Mouse (Mus musculus): Measurements from ENCODE around the gene Smg6. TPM values are rescaled to one million over a fixed set of nuclear protein-coding genes. Genes with fewer than 3 reads are reported as not detected.

The Smg6 gene
- polyA plus RNA-seq, 1 experiment from 2014 or later = 10.6 TPM

GRCm38 (mm10) chr11:74896901-74897677 lies 28.5 kb upstream of the Smg6 start, which contains the start of gene Sgsm2:
Gene Sgsm2 (minus strand): TSS chr11:74897060.
- peak within 1 kb of the TSS; percentile 96 for H3K4me2 ChIP-seq (ENCODE audit: low read length)
- peak; percentile 57 for ATAC-seq (ENCODE audit: insufficient number of reproducible peaks, insufficient read depth, low FRiP score, low read depth)

GRCm38 (mm10) chr11:74897678-74898516 lies 27.7 kb upstream of the Smg6 start, which contains the start of gene Tsr1:
Gene Tsr1 (plus strand): TSS chr11:74898071.
- peak; percentile 83 for ATAC-seq (ENCODE audit: insufficient number of reproducible peaks, insufficient read depth, low FRiP score, low read depth)
- Histone ChIP-seq H3K4me1 (ENCODE audit: control insufficient read depth in 2 of 2, insufficient read depth in 2 of 2, low read length in 2 of 2) (peaks cover 0 to 15% of the 10 kb centered on the region in 2 experiments; a peak in 3 of 4 replicates), H3K9ac (ENCODE audit: low read length) (peak within 1 kb of the TSS; percentile 84), H3K4me2 (ENCODE audit: low read length) (peak within 1 kb of the TSS; percentile 96), H3K9me3 (ENCODE audit: control insufficient read depth, low read length) (no peaks in the 10 kb centered on the region), H3K27me3 (ENCODE audit: control insufficient read depth, insufficient read depth, low read length) (no peaks in the 10 kb centered on the region), H3K36me3 (ENCODE audit: control insufficient read depth, insufficient read depth, low read length) (peaks cover 38% of the 10 kb centered on the region), H3K27ac (replicated peaks in 1 of 2; ENCODE audit: control insufficient read depth in 1 of 2, insufficient read depth in 1 of 2, low read depth in 2 of 2, low read length in 2 of 2) (peak within 1 kb of the TSS; percentile 68 to 81), H3K4me3 (ENCODE audit: control insufficient read depth in 1 of 2, insufficient read depth in 1 of 2, low read depth in 1 of 2, low read length in 2 of 2) (peak within 1 kb of the TSS; percentile 88 to 91)
- WGBS = under 1% methylated on average over 54 of the region's 54 CpGs

More at GRCm38 (mm10) chr11:74896901-74897677, 28.5 kb upstream of the Smg6 start, which contains the start of gene Sgsm2:
- Histone ChIP-seq H3K36me3 (ENCODE audit: control insufficient read depth, insufficient read depth, low read length) (peaks cover 30% of the 10 kb centered on the region), H3K27me3 (ENCODE audit: control insufficient read depth, insufficient read depth, low read length) (no peaks in the 10 kb centered on the region), H3K27ac (replicated peaks in 1 of 2; ENCODE audit: control insufficient read depth in 1 of 2, insufficient read depth in 1 of 2, low read depth in 2 of 2, low read length in 2 of 2) (peak within 1 kb of the TSS; percentile 68 to 81), H3K4me1 (ENCODE audit: control insufficient read depth in 2 of 2, insufficient read depth in 2 of 2, low read length in 2 of 2) (peaks cover 0 to 15% of the 10 kb centered on the region in 2 experiments; a peak in 3 of 4 replicates), H3K9ac (ENCODE audit: low read length) (peak within 1 kb of the TSS; percentile 84), H3K4me3 (ENCODE audit: control insufficient read depth in 1 of 2, insufficient read depth in 1 of 2, low read depth in 1 of 2, low read length in 2 of 2) (peak within 1 kb of the TSS; percentile 88 to 91), H3K9me3 (ENCODE audit: control insufficient read depth, low read length) (no peaks in the 10 kb centered on the region)
- 1% methylated on average over 67 of the region's 74 CpGs for WGBS

GRCm38 (mm10) chr11:74898517-74898827 lies 27.2 kb upstream of the Smg6 start:
- no peaks in the 10 kb centered on the region for H3K9me3 ChIP-seq (ENCODE audit: control insufficient read depth, low read length)
- peaks cover 44% of the 10 kb centered on the region for H3K36me3 ChIP-seq (ENCODE audit: control insufficient read depth, insufficient read depth, low read length)
- no peaks in the 10 kb centered on the region for H3K27me3 ChIP-seq (ENCODE audit: control insufficient read depth, insufficient read depth, low read length)
- H3K27ac ChIP-seq (replicated peaks in 1 of 2; ENCODE audit: control insufficient read depth in 1 of 2, insufficient read depth in 1 of 2, low read depth in 2 of 2, low read length in 2 of 2) = peak overlapping the region in 1 of 2 experiments; percentile 68; a peak in 2 of 4 replicates
- peak overlapping the region; percentile 96 for H3K4me2 ChIP-seq (ENCODE audit: low read length)
- peak overlapping the region; percentile 84 for H3K9ac ChIP-seq (ENCODE audit: low read length)
- peak overlapping the region; percentile 88 to 91 for H3K4me3 ChIP-seq (ENCODE audit: control insufficient read depth in 1 of 2, insufficient read depth in 1 of 2, low read depth in 1 of 2, low read length in 2 of 2)
- ATAC-seq (ENCODE audit: insufficient number of reproducible peaks, insufficient read depth, low FRiP score, low read depth) = no peak
- WGBS = 2% methylated on average over 7 of the region's 7 CpGs
- peaks cover 0 to 15% of the 10 kb centered on the region in 2 experiments; a peak in 3 of 4 replicates for H3K4me1 ChIP-seq (ENCODE audit: control insufficient read depth in 2 of 2, insufficient read depth in 2 of 2, low read length in 2 of 2)

- Histone ChIP-seq H3K9me3 (ENCODE audit: control insufficient read depth, low read length) (no peaks in the 10 kb centered on the region), H3K4me1 (ENCODE audit: control insufficient read depth in 2 of 2, insufficient read depth in 2 of 2, low read length in 2 of 2) (peaks cover 0 to 5% of the 10 kb centered on the region in 2 experiments; a peak in 3 of 4 replicates), H3K9ac (ENCODE audit: low read length) (no peak overlapping the region), H3K27me3 (ENCODE audit: control insufficient read depth, insufficient read depth, low read length) (no peaks in the 10 kb centered on the region), H3K36me3 (ENCODE audit: control insufficient read depth, insufficient read depth, low read length) (peaks cover 75% of the 10 kb centered on the region), H3K27ac (replicated peaks in 1 of 2; ENCODE audit: control insufficient read depth in 1 of 2, insufficient read depth in 1 of 2, low read depth in 2 of 2, low read length in 2 of 2) (no peak overlapping the region), H3K4me3 (ENCODE audit: control insufficient read depth in 1 of 2, insufficient read depth in 1 of 2, low read depth in 1 of 2, low read length in 2 of 2) (no peak overlapping the region), H3K4me2 (ENCODE audit: low read length) (no peak overlapping the region)
- no peak for ATAC-seq (ENCODE audit: insufficient number of reproducible peaks, insufficient read depth, low FRiP score, low read depth)
- whole genome bisulfite sequencing = 87% methylated on average over 6 of the region's 6 CpGs
Measured at GRCm38 (mm10) chr11:74901555-74901954, 24.1 kb upstream of the Smg6 start.

- no peaks in the 10 kb centered on the region for H3K9me3 ChIP-seq (ENCODE audit: control insufficient read depth, low read length)
- H3K4me3 ChIP-seq (ENCODE audit: control insufficient read depth in 1 of 2, insufficient read depth in 1 of 2, low read depth in 1 of 2, low read length in 2 of 2) = no peak overlapping the region
- H3K4me2 ChIP-seq (ENCODE audit: low read length) = no peak overlapping the region
- no peak for ATAC-seq (ENCODE audit: insufficient number of reproducible peaks, insufficient read depth, low FRiP score, low read depth)
- peaks cover 84% of the 10 kb centered on the region for H3K36me3 ChIP-seq (ENCODE audit: control insufficient read depth, insufficient read depth, low read length)
- no peak overlapping the region for H3K9ac ChIP-seq (ENCODE audit: low read length)
- no peaks in the 10 kb centered on the region for H3K27me3 ChIP-seq (ENCODE audit: control insufficient read depth, insufficient read depth, low read length)
- WGBS = 93% methylated on average over 5 of the region's 5 CpGs
- H3K4me1 ChIP-seq (ENCODE audit: control insufficient read depth in 2 of 2, insufficient read depth in 2 of 2, low read length in 2 of 2) = peaks cover 0 to 5% of the 10 kb centered on the region in 2 experiments; a peak in 3 of 4 replicates
- H3K27ac ChIP-seq (replicated peaks in 1 of 2; ENCODE audit: control insufficient read depth in 1 of 2, insufficient read depth in 1 of 2, low read depth in 2 of 2, low read length in 2 of 2) = no peak overlapping the region
Measured at GRCm38 (mm10) chr11:74902416-74902815, 23.2 kb upstream of the Smg6 start.

GRCm38 (mm10) chr11:74907850-74908249 lies 17.8 kb upstream of the Smg6 start:
- Histone ChIP-seq H3K27ac (replicated peaks in 1 of 2; ENCODE audit: control insufficient read depth in 1 of 2, insufficient read depth in 1 of 2, low read depth in 2 of 2, low read length in 2 of 2) (no peak overlapping the region), H3K4me3 (ENCODE audit: control insufficient read depth in 1 of 2, insufficient read depth in 1 of 2, low read depth in 1 of 2, low read length in 2 of 2) (no peak overlapping the region), H3K4me2 (ENCODE audit: low read length) (no peak overlapping the region), H3K36me3 (ENCODE audit: control insufficient read depth, insufficient read depth, low read length) (peaks cover 79% of the 10 kb centered on the region), H3K9me3 (ENCODE audit: control insufficient read depth, low read length) (no peaks in the 10 kb centered on the region), H3K27me3 (ENCODE audit: control insufficient read depth, insufficient read depth, low read length) (no peaks in the 10 kb centered on the region), H3K9ac (ENCODE audit: low read length) (no peak overlapping the region), H3K4me1 (ENCODE audit: control insufficient read depth in 2 of 2, insufficient read depth in 2 of 2, low read length in 2 of 2) (no peaks in the 10 kb centered on the region)
- no peak for ATAC-seq (ENCODE audit: insufficient number of reproducible peaks, insufficient read depth, low FRiP score, low read depth)
- 95% methylated on average over 6 of the region's 6 CpGs for WGBS

GRCm38 (mm10) chr11:74908618-74909399 lies 16.8 kb upstream of the Smg6 start:
- Histone ChIP-seq H3K9me3 (ENCODE audit: control insufficient read depth, low read length) (no peaks in the 10 kb centered on the region), H3K27me3 (ENCODE audit: control insufficient read depth, insufficient read depth, low read length) (no peaks in the 10 kb centered on the region), H3K27ac (replicated peaks in 1 of 2; ENCODE audit: control insufficient read depth in 1 of 2, insufficient read depth in 1 of 2, low read depth in 2 of 2, low read length in 2 of 2) (no peak overlapping the region), H3K4me3 (ENCODE audit: control insufficient read depth in 1 of 2, insufficient read depth in 1 of 2, low read depth in 1 of 2, low read length in 2 of 2) (no peak overlapping the region), H3K9ac (ENCODE audit: low read length) (no peak overlapping the region), H3K36me3 (ENCODE audit: control insufficient read depth, insufficient read depth, low read length) (peaks cover 69% of the 10 kb centered on the region), H3K4me1 (ENCODE audit: control insufficient read depth in 2 of 2, insufficient read depth in 2 of 2, low read length in 2 of 2) (no peaks in the 10 kb centered on the region), H3K4me2 (ENCODE audit: low read length) (no peak overlapping the region)
- WGBS = 81% methylated on average over 12 of the region's 12 CpGs
- no peak for ATAC-seq (ENCODE audit: insufficient number of reproducible peaks, insufficient read depth, low FRiP score, low read depth)

Data from heart, embryonic 14.5 days (tissue).